Mouse (Mus musculus): ENCODE measurements around the gene 5830411N06Rik.

DNA sequence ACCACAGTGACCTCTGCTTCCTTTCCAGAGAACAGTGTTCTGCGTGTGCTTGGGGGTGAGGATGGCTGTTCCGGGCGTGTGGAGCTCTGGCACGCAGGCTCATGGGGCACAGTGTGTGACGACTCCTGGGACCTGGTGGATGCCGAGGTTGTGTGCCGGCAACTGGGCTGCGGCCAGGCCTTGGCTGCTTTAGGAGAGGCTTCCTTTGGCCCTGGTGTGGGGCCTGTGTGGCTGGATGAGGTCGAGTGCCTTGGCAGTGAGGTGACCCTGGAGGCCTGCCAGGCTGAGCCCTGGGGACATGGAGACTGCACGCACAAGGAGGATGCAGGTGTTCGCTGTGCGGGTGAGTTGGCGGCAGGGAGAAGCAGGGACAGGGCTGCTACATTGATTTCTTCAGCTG, 18.6 kb upstream of the 5830411N06Rik start:
- no peak for TF ChIP-seq CTCF (IDR thresholded peaks at IDR 0.05)
- no peak for TF ChIP-seq EP300 (IDR thresholded peaks at IDR 0.05; ENCODE audit: insufficient read depth, low read depth, low read length)
- no peak for TF ChIP-seq POLR2A (IDR thresholded peaks at IDR 0.05; ENCODE audit: insufficient read depth, low read depth, low read length)

Measured in heart, adult 2 months (tissue).